Mouse (Mus musculus) embryonic facial prominence, embryonic 12.5 days (tissue): ENCODE results near the gene Zeb2. TPM values are rescaled to one million over a fixed set of nuclear protein-coding genes. Genes with fewer than 3 reads are reported as not detected.

Experiments
- ATAC-seq: fragments of 200-750 bp; cut with Nextera tagmentation; 2 replicates; pipeline ENCODE4 v1.8.0; 2017; ENCODE audit not compliant: insufficient number of reproducible peaks, insufficient read depth, low FRiP score, low TSS enrichment
- H3K27ac ChIP-seq: fragments of 300-500 bp; sonication (generic); 2 replicates; pipeline ENCODE4 v1.5.1; 2016; ENCODE audit warnings: mild to moderate bottlenecking
- H3K27me3 ChIP-seq: fragments of 300-500 bp; sonication (generic); 2 replicates; pipeline ENCODE4 v1.6.1; 2016; ENCODE audit warnings: mild to moderate bottlenecking, moderate library complexity
- H3K36me3 ChIP-seq: fragments of 300-500 bp; sonication (generic); 2 replicates; pipeline ENCODE4 v1.6.1; 2016; ENCODE audit warnings: mild to moderate bottlenecking
- H3K4me1 ChIP-seq: fragments of 300-500 bp; sonication (generic); 2 replicates; pipeline ENCODE4 v1.6.1; 2016
- H3K4me2 ChIP-seq: fragments of 300-500 bp; sonication (generic); replicated peaks from 2 replicates; pipeline ENCODE4 v1.6.1; 2016; ENCODE audit warnings: mild to moderate bottlenecking, moderate library complexity
- H3K4me3 ChIP-seq: fragments of 300-500 bp; sonication (generic); 2 replicates; pipeline ENCODE4 v1.5.1; 2016; ENCODE audit warnings: mild to moderate bottlenecking
- H3K9ac ChIP-seq: fragments of 300-500 bp; sonication (generic); 2 replicates; pipeline ENCODE4 v1.6.1; 2016; ENCODE audit warnings: mild to moderate bottlenecking, moderate library complexity
- H3K9me3 ChIP-seq: fragments of 300-500 bp; sonication (generic); 2 replicates; pipeline ENCODE4 v1.6.1; 2016; ENCODE audit warnings: mild to moderate bottlenecking, moderate library complexity
- WGBS: fragments of 180-500 bp; shearing (Covaris S2); methylation state at CpG from one replicate; pipeline ENCODE4 v1.1.7; 2016; 5-methylcytosine and 5-hydroxymethylcytosine counted together
- polyA plus RNA-seq: library from polyadenylated mRNA; unstranded; fragments of >200 nt; fragmentation: Nextera tagmentation; extraction: Ambion mirVana; gene quantifications from 2 replicates; pipeline ENCODE4 v1.2.1, GENCODE M21; 2016

Zeb2 gene
- polyA plus RNA-seq, 1 experiment from 2014 or later, result 49.3 TPM

DNA sequence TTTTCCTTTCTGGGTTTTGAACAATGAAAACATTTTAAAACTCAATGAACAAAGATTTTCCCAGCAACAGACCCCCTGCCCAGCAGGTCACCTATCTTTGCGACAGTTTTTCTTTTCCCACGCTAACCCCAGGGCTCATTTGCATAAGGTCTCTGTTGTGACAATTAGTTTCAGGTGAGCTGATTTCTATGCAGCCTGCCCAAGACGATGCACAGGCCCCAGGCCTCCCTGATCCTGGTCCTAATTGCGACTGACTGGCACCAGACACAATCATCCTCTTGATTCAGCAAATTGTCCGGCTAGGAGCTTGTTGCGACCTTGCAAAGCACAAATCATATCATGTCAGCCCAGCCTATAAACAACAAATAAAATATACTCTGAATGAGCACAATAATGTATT is 44.2 kb downstream of the Zeb2 start:
- Histone ChIP-seq H3K4me1 (peaks cover 10% of the 10 kb centered on the region), H3K4me2 (no peak overlapping the region), H3K4me3 (no peak overlapping the region), H3K36me3 (no peaks in the 10 kb centered on the region), H3K9ac (no peak overlapping the region), H3K27ac (no peak overlapping the region), H3K9me3 (no peaks in the 10 kb centered on the region), H3K27me3 (no peaks in the 10 kb centered on the region)
- ATAC-seq, result no peak
- 24% methylated on average over 6 of the region's 6 CpGs for WGBS

GRCm38 (mm10) chr2:45071296-45071695 is 45.9 kb downstream of the Zeb2 start:
- H3K36me3 ChIP-seq, result no peaks in the 10 kb centered on the region
- H3K27me3 ChIP-seq, result no peaks in the 10 kb centered on the region
- no peaks in the 10 kb centered on the region for H3K9me3 ChIP-seq
- no peak for ATAC-seq
- no peak overlapping the region for H3K27ac ChIP-seq
- WGBS, result 65% methylated on average over 5 of the region's 5 CpGs
- H3K4me1 ChIP-seq, result peaks cover 18% of the 10 kb centered on the region
- no peak overlapping the region for H3K4me3 ChIP-seq
- H3K4me2 ChIP-seq, result no peak overlapping the region
- no peak overlapping the region for H3K9ac ChIP-seq

DNA sequence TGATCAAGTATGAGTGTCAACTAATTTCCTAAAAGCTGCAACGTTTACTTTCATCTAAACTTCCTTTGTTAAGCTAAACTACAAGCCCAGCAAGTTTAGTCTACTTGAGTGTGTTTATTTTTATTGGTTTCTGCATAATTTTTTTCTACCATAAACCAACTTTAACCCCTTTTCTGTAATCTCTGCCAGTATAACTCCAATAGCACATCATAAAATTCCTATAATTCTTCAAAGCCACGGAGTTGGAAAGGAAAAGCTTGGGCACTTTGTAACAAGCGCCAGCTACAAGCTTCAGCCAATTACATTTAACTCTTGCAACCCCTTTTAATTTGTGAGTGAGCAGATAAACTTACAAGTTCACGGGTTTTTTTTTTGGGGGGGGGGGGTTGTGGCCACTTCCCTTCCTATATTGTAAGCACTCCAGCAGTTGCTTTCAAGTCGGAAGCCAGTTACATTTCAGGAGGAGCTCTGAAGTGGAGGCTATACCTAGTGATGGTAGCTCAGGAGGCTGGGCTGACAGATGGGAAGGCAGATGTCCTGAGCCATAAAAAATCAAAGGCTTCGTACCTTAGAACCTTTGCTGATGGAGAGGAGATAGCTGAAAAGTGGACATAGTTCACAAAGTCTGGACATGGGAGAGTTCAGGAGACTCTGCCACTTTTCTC is 46.5 kb downstream of the Zeb2 start:
- Histone ChIP-seq H3K27me3 (no peaks in the 10 kb centered on the region), H3K36me3 (no peaks in the 10 kb centered on the region), H3K4me2 (no peak overlapping the region), H3K4me1 (peaks cover 18% of the 10 kb centered on the region), H3K27ac (no peak overlapping the region), H3K9ac (no peak overlapping the region), H3K9me3 (no peaks in the 10 kb centered on the region), H3K4me3 (no peak overlapping the region)
- 55% methylated on average over 6 of the region's 6 CpGs for WGBS
- ATAC-seq, result no peak

DNA sequence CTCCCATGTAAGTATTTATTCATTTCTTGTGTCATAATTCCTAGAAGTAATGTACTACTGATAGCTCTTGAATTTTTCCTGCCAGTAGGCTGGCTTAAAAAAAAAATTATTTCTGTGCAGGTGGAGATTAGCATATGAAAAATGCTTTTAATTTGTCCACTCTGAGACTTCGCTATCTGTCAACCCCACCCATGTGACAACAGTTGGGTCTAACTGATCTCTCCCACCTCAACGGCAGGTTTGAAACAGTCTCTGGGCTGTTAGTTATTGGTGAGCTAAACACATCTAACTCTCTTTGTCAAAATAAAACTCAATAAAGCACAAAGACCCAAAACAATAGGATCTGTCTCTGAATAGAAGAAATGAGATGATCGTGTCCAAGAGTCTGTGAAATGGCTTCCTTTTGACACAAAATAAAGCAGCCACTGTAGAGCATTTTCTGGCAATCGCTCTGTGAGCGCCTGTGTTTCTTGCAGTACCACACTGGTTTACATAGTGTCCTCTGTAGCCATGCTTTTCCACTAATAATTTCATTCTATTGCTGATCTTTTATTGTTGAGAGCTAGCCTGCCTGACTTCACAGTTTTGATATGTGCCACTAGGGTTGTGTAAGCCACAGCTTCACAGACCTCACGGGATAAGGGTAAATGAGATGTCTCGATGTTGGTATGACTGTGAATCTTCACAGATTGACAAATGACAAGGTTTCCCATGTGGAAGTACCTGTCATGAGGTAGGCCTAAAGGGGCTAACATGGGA is 48.2 kb downstream of the Zeb2 start:
- 89% methylated on average over 7 of the region's 7 CpGs for WGBS
- no peaks in the 10 kb centered on the region for H3K36me3 ChIP-seq
- H3K9me3 ChIP-seq, result no peaks in the 10 kb centered on the region
- peaks cover 18% of the 10 kb centered on the region for H3K4me1 ChIP-seq
- no peak overlapping the region for H3K9ac ChIP-seq
- H3K4me3 ChIP-seq, result no peak overlapping the region
- no peak overlapping the region for H3K27ac ChIP-seq
- H3K27me3 ChIP-seq, result no peaks in the 10 kb centered on the region
- no peak for ATAC-seq
- H3K4me2 ChIP-seq, result no peak overlapping the region

DNA sequence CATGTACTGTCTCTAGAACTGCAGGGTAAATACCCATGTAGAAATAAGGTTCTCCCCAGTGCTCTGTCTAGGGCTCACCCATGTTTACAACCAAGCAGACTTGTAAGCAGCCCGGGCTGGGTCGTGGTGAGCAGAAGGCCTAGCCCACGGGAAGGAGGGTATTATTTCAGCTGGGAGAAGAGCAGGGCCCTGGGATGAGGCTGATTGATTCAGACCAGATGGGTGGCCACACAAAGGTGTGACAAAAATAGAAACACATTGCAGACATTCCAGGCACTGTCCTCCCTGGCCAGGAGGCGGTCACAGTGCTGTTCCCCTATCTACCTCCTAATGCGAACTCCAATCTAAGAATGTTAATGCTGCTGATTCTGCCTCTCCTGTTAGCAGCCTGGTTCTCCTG is 50.1 kb downstream of the Zeb2 start:
- no peak overlapping the region for H3K9ac ChIP-seq
- 0 out of 2 replicates have a peak overlapping the region, but pooled peaks have one; percentile 57 for H3K27ac ChIP-seq
- no peak overlapping the region for H3K4me2 ChIP-seq
- peak; percentile 72; the same call in 1 of the 2 replicates for ATAC-seq
- H3K36me3 ChIP-seq, result no peaks in the 10 kb centered on the region
- no peak overlapping the region for H3K4me3 ChIP-seq
- 11% methylated on average over 5 of the region's 5 CpGs for WGBS
- H3K27me3 ChIP-seq, result no peaks in the 10 kb centered on the region
- H3K4me1 ChIP-seq, result peaks cover 30% of the 10 kb centered on the region
- H3K9me3 ChIP-seq, result no peaks in the 10 kb centered on the region

- 29% methylated on average over 7 of the region's 7 CpGs for WGBS
- H3K27ac ChIP-seq, result no peak overlapping the region
Measured at GRCm38 (mm10) chr2:45063300-45063890, 53.8 kb downstream of the Zeb2 start.

DNA sequence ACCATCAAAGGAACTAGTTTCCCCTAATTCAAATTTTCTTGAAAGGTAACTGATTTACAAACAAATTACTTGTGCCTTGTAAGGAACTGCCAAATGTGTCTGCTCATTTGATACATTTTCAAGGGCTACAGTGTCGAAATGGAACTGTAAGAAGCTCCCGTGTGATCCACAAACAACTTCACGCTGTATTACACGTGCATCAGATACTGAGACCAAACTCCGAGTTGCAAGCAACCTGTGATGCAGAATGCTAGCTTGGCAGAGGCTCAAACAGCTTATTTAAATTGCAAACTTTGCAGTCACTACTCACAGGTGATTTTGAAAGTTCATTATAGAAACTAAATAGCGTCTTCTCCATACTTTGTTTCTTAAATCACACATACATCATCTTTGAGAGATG is 55.1 kb downstream of the Zeb2 start:
- H3K36me3 ChIP-seq, result no peaks in the 10 kb centered on the region
- no peak overlapping the region for H3K4me3 ChIP-seq
- 75% methylated on average over 6 of the region's 6 CpGs for WGBS
- no peak for ATAC-seq
- no peaks in the 10 kb centered on the region for H3K9me3 ChIP-seq
- H3K9ac ChIP-seq, result no peak overlapping the region
- H3K27me3 ChIP-seq, result no peaks in the 10 kb centered on the region
- no peak overlapping the region for H3K27ac ChIP-seq
- H3K4me1 ChIP-seq, result peaks cover 18% of the 10 kb centered on the region; the same call in 1 of the 2 replicates
- H3K4me2 ChIP-seq, result no peak overlapping the region

More at GRCm38 (mm10) chr2:45063300-45063890, 53.8 kb downstream of the Zeb2 start:
- ATAC-seq, result no peak
- H3K4me2 ChIP-seq, result no peak overlapping the region
- no peaks in the 10 kb centered on the region for H3K9me3 ChIP-seq
- no peak overlapping the region for H3K9ac ChIP-seq
- H3K27me3 ChIP-seq, result no peaks in the 10 kb centered on the region
- no peak overlapping the region for H3K4me3 ChIP-seq
- H3K4me1 ChIP-seq, result peaks cover 28% of the 10 kb centered on the region
- no peaks in the 10 kb centered on the region for H3K36me3 ChIP-seq

DNA sequence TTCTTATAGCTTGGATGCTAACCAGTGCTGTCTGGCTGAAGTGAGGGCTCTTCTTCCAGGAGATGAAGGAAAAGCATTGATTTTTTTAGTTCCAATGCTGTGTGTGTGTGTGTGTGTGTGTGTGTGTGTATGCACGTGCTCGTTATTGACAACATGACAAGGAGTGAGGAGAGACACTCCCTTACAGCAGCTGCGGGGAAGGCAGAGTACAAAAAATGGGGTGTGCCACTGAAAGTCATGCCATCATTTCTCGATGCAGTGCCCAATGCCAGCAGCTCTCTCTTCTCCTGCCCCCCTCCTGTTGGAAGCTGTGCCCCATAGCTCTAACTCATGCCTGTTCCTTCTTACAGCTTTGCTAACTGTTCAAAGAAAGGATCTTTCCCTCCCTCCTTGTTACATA is 56.4 kb downstream of the Zeb2 start:
- H3K27me3 ChIP-seq, result no peaks in the 10 kb centered on the region
- no peak overlapping the region for H3K4me2 ChIP-seq
- WGBS, result 81% methylated on average over 4 of the region's 4 CpGs
- H3K4me3 ChIP-seq, result no peak overlapping the region
- H3K36me3 ChIP-seq, result no peaks in the 10 kb centered on the region
- H3K4me1 ChIP-seq, result peaks cover 17% of the 10 kb centered on the region; the same call in 1 of the 2 replicates
- no peak; the same call in 1 of the 2 replicates for ATAC-seq
- H3K9me3 ChIP-seq, result no peaks in the 10 kb centered on the region
- H3K9ac ChIP-seq, result no peak overlapping the region
- H3K27ac ChIP-seq, result no peak overlapping the region

- no peak for ATAC-seq
- no peak overlapping the region for H3K27ac ChIP-seq
- H3K4me2 ChIP-seq, result no peak overlapping the region
- H3K4me3 ChIP-seq, result no peak overlapping the region
- H3K9ac ChIP-seq, result no peak overlapping the region
- H3K4me1 ChIP-seq, result peaks cover 19% of the 10 kb centered on the region; the same call in 1 of the 2 replicates
- H3K36me3 ChIP-seq, result no peaks in the 10 kb centered on the region
- 83% methylated on average over 9 of the region's 9 CpGs for WGBS
- no peaks in the 10 kb centered on the region for H3K9me3 ChIP-seq
- H3K27me3 ChIP-seq, result no peaks in the 10 kb centered on the region
Measured at GRCm38 (mm10) chr2:45060202-45060601, 57.0 kb downstream of the Zeb2 start.

- H3K36me3 ChIP-seq, result no peaks in the 10 kb centered on the region
- H3K4me2 ChIP-seq, result no peak overlapping the region
- H3K9ac ChIP-seq, result no peak overlapping the region
- H3K9me3 ChIP-seq, result no peaks in the 10 kb centered on the region
- no peaks in the 10 kb centered on the region for H3K27me3 ChIP-seq
- H3K4me1 ChIP-seq, result peaks cover 23% of the 10 kb centered on the region; the same call in 1 of the 2 replicates
- WGBS, result 91% methylated on average over 4 of the region's 4 CpGs
- no peak overlapping the region for H3K27ac ChIP-seq
- H3K4me3 ChIP-seq, result no peak overlapping the region
- ATAC-seq, result no peak
Measured at GRCm38 (mm10) chr2:45059599-45059998, 57.6 kb downstream of the Zeb2 start.

GRCm38 (mm10) chr2:45059010-45059409 is 58.2 kb downstream of the Zeb2 start:
- Histone ChIP-seq H3K36me3 (no peaks in the 10 kb centered on the region), H3K27me3 (no peaks in the 10 kb centered on the region), H3K4me3 (no peak overlapping the region), H3K27ac (no peak overlapping the region), H3K4me1 (peaks cover 28% of the 10 kb centered on the region; the same call in 1 of the 2 replicates), H3K9me3 (no peaks in the 10 kb centered on the region), H3K4me2 (no peak overlapping the region), H3K9ac (no peak overlapping the region)
- no peak for ATAC-seq
- 82% methylated on average over 12 of the region's 12 CpGs for WGBS

GRCm38 (mm10) chr2:45058183-45058582 is 59.0 kb downstream of the Zeb2 start:
- H3K27me3 ChIP-seq, result no peaks in the 10 kb centered on the region
- H3K9ac ChIP-seq, result no peak overlapping the region
- WGBS, result 85% methylated on average over 9 of the region's 9 CpGs
- no peaks in the 10 kb centered on the region for H3K36me3 ChIP-seq
- peaks cover 22% of the 10 kb centered on the region; the same call in 1 of the 2 replicates for H3K4me1 ChIP-seq
- no peak overlapping the region for H3K4me3 ChIP-seq
- H3K4me2 ChIP-seq, result no peak overlapping the region
- H3K27ac ChIP-seq, result no peak overlapping the region
- H3K9me3 ChIP-seq, result no peaks in the 10 kb centered on the region
- ATAC-seq, result no peak
